Mouse (Mus musculus): ENCODE data around the gene Plekha7.

Gene Plekha7

GRCm38 (mm10) chr7:116246696-116247376 is 61.3 kb downstream of the Plekha7 start:
- no peak for DNase-seq

- no peak for DNase-seq
These were observed 62.1 kb downstream of the Plekha7 start for GRCm38 (mm10) chr7:116245815-116246695.

GRCm38 (mm10) chr7:116244302-116245165 is 63.6 kb downstream of the Plekha7 start:
- DNase-seq, result no peak

- DNase-seq, result no peak
These were observed 65.4 kb downstream of the Plekha7 start for GRCm38 (mm10) chr7:116242810-116243209.

- no peak for DNase-seq
These were observed 66.6 kb downstream of the Plekha7 start for GRCm38 (mm10) chr7:116241601-116242000.

- no peak for DNase-seq
These were observed 67.2 kb downstream of the Plekha7 start for GRCm38 (mm10) chr7:116240791-116241474.

- no peak for DNase-seq
These were observed 67.8 kb downstream of the Plekha7 start for GRCm38 (mm10) chr7:116240353-116240752.

GRCm38 (mm10) chr7:116238320-116238719 is 69.9 kb downstream of the Plekha7 start:
- no peak for DNase-seq

GRCm38 (mm10) chr7:116237157-116237981 is 70.8 kb downstream of the Plekha7 start:
- DNase-seq, result peak; percentile 39

- DNase-seq, result no peak
These were observed 71.6 kb downstream of the Plekha7 start for GRCm38 (mm10) chr7:116236608-116237007.

GRCm38 (mm10) chr7:116234287-116234806 is 73.8 kb downstream of the Plekha7 start:
- no peak for DNase-seq

GRCm38 (mm10) chr7:116230811-116231609 is 77.2 kb downstream of the Plekha7 start:
- DNase-seq, result no peak

GRCm38 (mm10) chr7:116226877-116227282 is 81.3 kb downstream of the Plekha7 start:
- DNase-seq, result no peak

- no peak for DNase-seq
These were observed 81.9 kb downstream of the Plekha7 start for GRCm38 (mm10) chr7:116226316-116226715.

- no peak for DNase-seq
These were observed 83.6 kb downstream of the Plekha7 start for GRCm38 (mm10) chr7:116224543-116224942.

GRCm38 (mm10) chr7:116223010-116223783 is 85.0 kb downstream of the Plekha7 start:
- no peak for DNase-seq

GRCm38 (mm10) chr7:116222288-116223009 is 85.7 kb downstream of the Plekha7 start:
- no peak for DNase-seq

- no peak for DNase-seq
These were observed 86.3 kb downstream of the Plekha7 start for GRCm38 (mm10) chr7:116221883-116222282.

Measured in right cerebral cortex, postnatal 14 days (tissue).